Mouse (Mus musculus): ENCODE results near the gene Fabp6. TPM values are rescaled to one million over a fixed set of nuclear protein-coding genes. Genes with fewer than 3 reads are reported as not detected.
A peak's percentile ranks its signal among the peaks of the same experiment; 100 is the strongest.

The Fabp6 gene
- polyA plus RNA-seq, 1 experiment from 2014 or later = not detected

DNA sequence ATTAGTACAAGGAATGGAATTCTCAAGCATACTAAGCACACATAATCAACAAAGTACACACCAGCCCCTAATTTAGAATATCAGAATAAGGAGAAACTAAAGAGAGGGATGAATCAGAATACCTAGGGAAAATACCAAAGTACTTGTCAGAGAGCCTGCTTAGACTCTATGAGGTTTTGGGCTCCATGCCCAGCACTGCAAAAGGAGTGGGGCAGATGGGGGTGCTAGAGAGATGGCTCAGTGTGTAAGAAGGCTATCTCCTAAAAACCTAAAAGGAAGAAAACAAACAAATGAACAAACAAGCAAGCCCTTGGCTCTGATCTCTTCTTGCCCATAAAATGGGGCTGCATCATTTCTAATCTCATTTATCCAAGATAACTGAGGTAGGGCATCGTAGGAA is 23.0 kb upstream of the Fabp6 start:
- Histone ChIP-seq H3K4me3 (replicated peaks) (no peak overlapping the region), H3K4me1 (replicated peaks) (peaks cover 19% of the 10 kb centered on the region), H3K9me3 (replicated peaks) (no peaks in the 10 kb centered on the region), H3K27me3 (no peaks in the 10 kb centered on the region), H3K4me2 (no peak overlapping the region), H3K27ac (replicated peaks) (no peak overlapping the region), H3K36me3 (replicated peaks) (no peaks in the 10 kb centered on the region), H3K9ac (no peak overlapping the region)
- 66% methylated on average over 1 of the region's 1 CpGs for WGBS (ENCODE audit: insufficient replicate concordance)
- no peak for ATAC-seq (ENCODE audit: insufficient read depth)

GRCm38 (mm10) chr11:43621769-43622168 is 20.4 kb upstream of the Fabp6 start:
- Histone ChIP-seq H3K27ac (replicated peaks) (no peak overlapping the region), H3K4me1 (replicated peaks) (peaks cover 11% of the 10 kb centered on the region; the same call in 1 of the 2 replicates), H3K36me3 (replicated peaks) (no peaks in the 10 kb centered on the region), H3K9ac (no peak overlapping the region), H3K4me2 (no peak overlapping the region), H3K27me3 (no peaks in the 10 kb centered on the region), H3K9me3 (replicated peaks) (no peaks in the 10 kb centered on the region), H3K4me3 (replicated peaks) (no peak overlapping the region)
- ATAC-seq (ENCODE audit: insufficient read depth) = peak; percentile 67; the same call in 1 of the 2 replicates
- 53% methylated on average over 5 of the region's 5 CpGs for WGBS (ENCODE audit: insufficient replicate concordance)

DNA sequence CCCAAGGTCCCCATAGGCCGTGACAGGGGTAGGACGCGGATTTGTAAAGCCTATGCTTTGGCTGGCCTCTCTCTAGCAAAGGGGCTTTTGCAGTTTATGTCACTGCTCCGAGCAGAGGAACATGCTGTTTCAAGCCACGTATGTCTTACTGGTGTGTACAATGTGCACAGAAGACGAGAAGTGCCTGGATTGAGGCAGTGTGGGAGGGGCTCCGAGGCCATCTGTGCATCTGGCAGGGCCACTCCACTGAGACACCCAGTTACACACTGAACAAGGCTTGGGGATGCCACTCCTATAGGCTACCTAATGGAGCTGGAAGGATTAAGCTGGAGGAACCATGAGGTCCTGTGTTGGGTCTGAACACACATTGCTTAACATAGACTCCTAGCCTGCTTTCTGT is 17.1 kb upstream of the Fabp6 start:
- H3K27ac ChIP-seq (replicated peaks) = no peak overlapping the region; the same call in 1 of the 2 replicates

GRCm38 (mm10) chr11:43617924-43618323 is 16.6 kb upstream of the Fabp6 start:
- H3K4me1 ChIP-seq (replicated peaks) = peaks cover 8% of the 10 kb centered on the region; the same call in 1 of the 2 replicates
- no peak overlapping the region; the same call in 1 of the 2 replicates for H3K27ac ChIP-seq (replicated peaks)
- WGBS (ENCODE audit: insufficient replicate concordance) = 55% methylated on average over 5 of the region's 5 CpGs
- no peak for ATAC-seq (ENCODE audit: insufficient read depth)
- H3K9ac ChIP-seq = no peak overlapping the region
- no peaks in the 10 kb centered on the region for H3K9me3 ChIP-seq (replicated peaks)
- no peaks in the 10 kb centered on the region for H3K27me3 ChIP-seq
- no peaks in the 10 kb centered on the region for H3K36me3 ChIP-seq (replicated peaks)
- H3K4me2 ChIP-seq = no peak overlapping the region
- H3K4me3 ChIP-seq (replicated peaks) = no peak overlapping the region

More for the DNA sequence above, 17.1 kb upstream of the Fabp6 start:
- no peaks in the 10 kb centered on the region for H3K27me3 ChIP-seq
- 59% methylated on average over 7 of the region's 7 CpGs for WGBS (ENCODE audit: insufficient replicate concordance)
- no peaks in the 10 kb centered on the region for H3K9me3 ChIP-seq (replicated peaks)
- H3K4me1 ChIP-seq (replicated peaks) = peaks cover 8% of the 10 kb centered on the region; the same call in 1 of the 2 replicates
- no peak overlapping the region for H3K4me2 ChIP-seq
- no peak for ATAC-seq (ENCODE audit: insufficient read depth)
- no peak overlapping the region for H3K4me3 ChIP-seq (replicated peaks)
- no peaks in the 10 kb centered on the region for H3K36me3 ChIP-seq (replicated peaks)
- H3K9ac ChIP-seq = no peak overlapping the region

DNA sequence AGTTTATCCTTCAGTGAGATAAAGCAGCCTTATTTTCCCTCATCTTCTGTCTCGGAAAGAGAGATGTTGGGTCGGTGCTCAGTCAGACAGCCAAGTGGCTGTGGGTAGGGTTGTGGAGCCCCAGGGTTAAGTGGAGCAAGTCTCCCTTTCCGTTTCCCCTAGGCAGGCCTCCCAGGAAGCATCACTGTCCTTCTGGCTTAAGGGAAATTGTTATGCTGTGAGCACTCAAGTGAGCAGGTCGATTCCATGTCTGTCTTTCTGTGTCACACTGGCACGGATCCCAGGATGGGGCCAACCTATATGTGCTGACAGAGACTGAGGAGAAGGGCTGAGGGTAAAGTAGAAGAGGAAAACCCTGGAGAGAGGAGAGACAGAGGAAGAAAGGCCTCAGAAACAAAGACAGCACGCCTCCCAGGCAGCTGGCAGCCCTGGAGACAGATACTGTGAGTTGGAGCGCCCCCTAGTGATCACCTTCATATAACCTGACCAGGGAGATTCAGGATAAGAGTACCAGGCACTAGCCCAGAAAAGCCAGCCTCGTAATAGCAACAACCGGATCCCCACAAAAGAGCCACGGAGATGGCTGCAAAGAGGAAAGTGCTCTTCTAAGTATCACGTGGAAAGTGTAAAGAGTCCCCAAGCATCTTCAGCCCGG is 11.6 kb upstream of the Fabp6 start:
- peak; percentile 45; the same call in 1 of the 2 replicates for ATAC-seq (ENCODE audit: insufficient read depth)
- WGBS (ENCODE audit: insufficient replicate concordance) = 30% methylated on average over 12 of the region's 12 CpGs
- Histone ChIP-seq H3K4me2 (no peak overlapping the region), H3K4me3 (replicated peaks) (no peak overlapping the region), H3K27me3 (no peaks in the 10 kb centered on the region), H3K36me3 (replicated peaks) (no peaks in the 10 kb centered on the region), H3K9me3 (replicated peaks) (no peaks in the 10 kb centered on the region), H3K4me1 (replicated peaks) (no peaks in the 10 kb centered on the region), H3K27ac (replicated peaks) (no peak overlapping the region), H3K9ac (no peak overlapping the region)

GRCm38 (mm10) chr11:43610662-43611033 is 9.3 kb upstream of the Fabp6 start:
- H3K4me3 ChIP-seq (replicated peaks) = no peak overlapping the region
- H3K27ac ChIP-seq (replicated peaks) = no peak overlapping the region
- ATAC-seq (ENCODE audit: insufficient read depth) = no peak
- no peaks in the 10 kb centered on the region for H3K4me1 ChIP-seq (replicated peaks)
- no peaks in the 10 kb centered on the region for H3K9me3 ChIP-seq (replicated peaks)
- H3K4me2 ChIP-seq = no peak overlapping the region
- H3K9ac ChIP-seq = no peak overlapping the region
- no peaks in the 10 kb centered on the region for H3K27me3 ChIP-seq
- 64% methylated on average over 5 of the region's 5 CpGs for WGBS (ENCODE audit: insufficient replicate concordance)
- H3K36me3 ChIP-seq (replicated peaks) = no peaks in the 10 kb centered on the region

GRCm38 (mm10) chr11:43610006-43610661 is 8.8 kb upstream of the Fabp6 start:
- Histone ChIP-seq H3K36me3 (replicated peaks) (no peaks in the 10 kb centered on the region), H3K27me3 (no peaks in the 10 kb centered on the region), H3K9ac (no peak overlapping the region), H3K27ac (replicated peaks) (no peak overlapping the region), H3K4me1 (replicated peaks) (no peaks in the 10 kb centered on the region), H3K4me2 (no peak overlapping the region), H3K9me3 (replicated peaks) (no peaks in the 10 kb centered on the region), H3K4me3 (replicated peaks) (no peak overlapping the region)
- ATAC-seq (ENCODE audit: insufficient read depth) = no peak
- WGBS (ENCODE audit: insufficient replicate concordance) = 65% methylated on average over 10 of the region's 10 CpGs

DNA sequence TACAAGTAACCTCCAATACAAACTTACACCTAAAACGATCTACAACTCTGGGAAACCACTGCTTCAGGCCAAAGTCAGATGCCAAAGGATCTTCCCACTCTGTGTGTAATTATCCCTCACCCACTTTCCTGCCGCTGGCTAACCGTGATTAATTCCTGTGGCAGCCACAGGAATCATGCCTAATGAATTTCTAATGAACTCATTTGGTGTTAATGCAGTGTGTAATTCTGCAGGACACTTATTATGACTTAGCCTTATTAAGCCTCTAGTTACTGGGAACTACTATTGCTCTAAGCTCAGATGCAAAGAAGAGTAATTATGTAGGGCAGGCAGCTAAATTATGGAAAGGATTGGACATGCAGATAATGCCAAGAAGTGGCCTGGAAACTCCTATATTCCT is 7.1 kb upstream of the Fabp6 start:
- Histone ChIP-seq H3K9ac (no peak overlapping the region), H3K36me3 (replicated peaks) (no peaks in the 10 kb centered on the region), H3K27me3 (no peaks in the 10 kb centered on the region), H3K4me1 (replicated peaks) (no peaks in the 10 kb centered on the region), H3K27ac (replicated peaks) (no peak overlapping the region), H3K4me2 (no peak overlapping the region), H3K4me3 (replicated peaks) (no peak overlapping the region), H3K9me3 (replicated peaks) (no peaks in the 10 kb centered on the region)
- 69% methylated on average over 3 of the region's 3 CpGs for WGBS (ENCODE audit: insufficient replicate concordance)
- ATAC-seq (ENCODE audit: insufficient read depth) = no peak

DNA sequence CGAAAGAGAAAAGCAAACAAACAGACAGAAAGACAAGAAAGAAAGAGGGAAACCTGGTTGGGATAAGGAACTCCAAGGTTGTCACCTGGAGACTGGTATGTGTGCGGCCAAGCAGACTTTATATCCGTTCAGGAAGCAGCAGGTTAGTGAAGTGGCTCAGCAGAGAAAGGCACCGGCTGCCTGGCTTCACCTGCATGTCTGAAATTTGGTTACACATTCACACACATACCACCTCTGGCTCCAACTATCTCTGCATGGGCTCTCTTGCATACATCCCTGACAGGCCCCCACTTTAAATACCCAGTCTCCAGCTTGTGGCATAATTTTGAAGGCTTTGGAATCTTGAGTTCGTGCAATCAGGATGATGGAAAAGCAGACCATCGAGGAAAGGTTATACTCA is 4.5 kb upstream of the Fabp6 start:
- Histone ChIP-seq H3K27me3 (no peaks in the 10 kb centered on the region), H3K4me1 (replicated peaks) (no peaks in the 10 kb centered on the region), H3K9ac (no peak overlapping the region), H3K9me3 (replicated peaks) (no peaks in the 10 kb centered on the region), H3K27ac (replicated peaks) (no peak overlapping the region), H3K4me3 (replicated peaks) (no peak overlapping the region), H3K36me3 (replicated peaks) (no peaks in the 10 kb centered on the region), H3K4me2 (no peak overlapping the region)
- WGBS (ENCODE audit: insufficient replicate concordance) = 69% methylated on average over 6 of the region's 6 CpGs
- no peak for ATAC-seq (ENCODE audit: insufficient read depth)

DNA sequence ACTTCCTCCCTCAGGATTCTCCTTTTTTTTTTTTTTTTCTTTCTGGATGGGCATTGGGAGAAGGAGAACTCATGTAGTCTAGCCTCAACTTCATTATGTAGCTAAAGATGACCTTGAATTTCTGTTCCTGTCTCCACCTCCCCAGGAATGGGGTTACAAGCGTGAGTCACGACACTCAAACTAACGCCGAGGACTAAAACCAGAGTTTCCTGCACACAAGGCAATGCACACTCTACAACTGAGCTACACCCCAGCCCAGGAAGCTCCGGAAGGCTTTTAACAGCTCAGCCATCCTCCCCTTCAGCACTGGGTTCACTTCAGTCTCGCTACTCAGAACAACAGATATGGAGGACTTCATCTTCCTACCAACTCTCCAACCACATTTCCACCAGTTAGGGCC is 3.6 kb upstream of the Fabp6 start:
- H3K27ac ChIP-seq (replicated peaks) = no peak overlapping the region
- H3K4me1 ChIP-seq (replicated peaks) = no peaks in the 10 kb centered on the region
- no peak overlapping the region for H3K4me2 ChIP-seq
- no peak overlapping the region for H3K4me3 ChIP-seq (replicated peaks)
- H3K36me3 ChIP-seq (replicated peaks) = no peaks in the 10 kb centered on the region
- H3K9ac ChIP-seq = no peak overlapping the region
- WGBS (ENCODE audit: insufficient replicate concordance) = 46% methylated on average over 6 of the region's 6 CpGs
- ATAC-seq (ENCODE audit: insufficient read depth) = no peak
- no peaks in the 10 kb centered on the region for H3K27me3 ChIP-seq
- no peaks in the 10 kb centered on the region for H3K9me3 ChIP-seq (replicated peaks)

DNA sequence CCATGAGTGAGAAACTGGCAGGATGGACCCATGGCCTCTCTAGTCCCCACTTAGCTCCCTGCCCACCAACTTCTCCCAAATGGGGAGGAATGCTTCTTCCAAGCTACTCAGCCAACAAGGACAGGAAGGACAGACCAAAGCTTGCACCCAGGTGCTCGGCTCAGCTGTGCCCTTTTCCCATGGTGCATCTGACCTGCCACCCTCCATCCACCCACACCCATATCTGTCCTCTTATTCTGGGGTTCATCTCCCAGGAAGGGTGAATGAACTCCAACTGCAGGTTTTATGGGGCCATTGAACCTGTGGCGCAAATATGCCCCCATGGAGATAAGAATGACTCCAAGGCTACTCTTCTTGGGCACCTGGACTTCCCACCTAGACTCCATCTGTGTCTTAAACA is 2.9 kb upstream of the Fabp6 start:
- no peaks in the 10 kb centered on the region for H3K9me3 ChIP-seq (replicated peaks)
- no peak for ATAC-seq (ENCODE audit: insufficient read depth)
- no peaks in the 10 kb centered on the region for H3K36me3 ChIP-seq (replicated peaks)
- H3K9ac ChIP-seq = no peak overlapping the region
- H3K4me2 ChIP-seq = no peak overlapping the region
- no peaks in the 10 kb centered on the region for H3K27me3 ChIP-seq
- H3K4me3 ChIP-seq (replicated peaks) = no peak overlapping the region
- no peaks in the 10 kb centered on the region for H3K4me1 ChIP-seq (replicated peaks)
- no peak overlapping the region for H3K27ac ChIP-seq (replicated peaks)
- WGBS (ENCODE audit: insufficient replicate concordance) = 58% methylated on average over 2 of the region's 2 CpGs

Measured in liver, embryonic 15.5 days (tissue).